Mouse (Mus musculus) activated CD4-positive, CD25-positive, alpha-beta regulatory T cell (primary cell): ENCODE data around the gene Dpp10. TPM values are rescaled to one million over a fixed set of nuclear protein-coding genes. Genes with fewer than 3 reads are reported as not detected.

ENCODE experiments used
- polyA plus RNA-seq, 2 experiments: library from polyadenylated mRNA; unstranded; fragments of 100-300 nt; shearing (Covaris generic); gene quantifications; one replicate each; pipeline ENCODE4 v1.2.1; 2017

The Dpp10 gene
- under 1 TPM in 1 of 2 experiments, not detected in 1; 0.05 TPM for polyA plus RNA-seq

DNA sequence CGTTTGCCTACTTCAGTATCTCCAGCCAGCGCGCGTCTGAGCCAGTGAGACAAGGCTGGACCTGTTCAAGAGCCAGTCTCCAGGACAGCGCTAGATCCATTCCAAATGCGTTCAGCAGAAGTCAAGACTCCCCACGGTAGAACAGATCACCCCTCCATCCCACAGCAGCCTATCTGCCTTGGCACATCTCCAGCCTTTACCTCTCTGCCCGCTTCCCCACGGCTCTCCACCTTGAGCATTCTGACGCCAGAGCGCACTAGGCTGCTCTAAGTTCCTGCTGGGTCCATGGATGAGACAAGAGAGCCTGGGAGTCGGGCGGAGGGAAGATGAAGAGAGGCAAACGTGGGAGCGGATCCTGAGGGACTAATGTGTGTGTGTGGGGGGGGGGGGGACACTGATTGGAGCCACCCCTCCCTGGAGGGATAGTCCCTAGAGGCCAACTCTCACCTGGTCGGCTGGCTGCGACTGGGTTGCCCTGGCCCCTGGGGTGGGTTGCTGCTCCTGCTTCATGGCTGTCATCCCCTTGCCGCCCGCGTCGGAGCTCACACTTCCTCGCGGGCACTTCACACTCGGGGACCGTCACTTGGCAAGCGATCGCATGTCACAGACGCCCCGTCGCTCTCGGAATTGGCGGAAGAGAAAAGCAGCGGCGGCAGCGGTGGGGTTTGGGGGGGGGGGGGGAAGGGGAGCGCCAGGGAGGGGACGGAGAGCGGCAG is at the start of gene Dpp10:
Gene Dpp10 (minus strand): TSS at position 635 of the 716 bp plus-strand sequence.

